ENCODE assay signal across 27 mouse cellular contexts in genomic region chr14:30528392-30528791, GRCm38 (mm10).
"Had no signal": no experiment of that assay in that cellular context is flagged by ENCODE, and none has a peak within 500 bp of the region (broad histone marks: within the 10 kb centered on the region; RNA-seq: fewer than 3 reads in every experiment).

No protein-coding gene starts in this region.

- H3K4me3 ChIP-seq: gastrocnemius, adult 2 months; heart, embryonic 10.5 days; heart, embryonic 12.5 days; hindbrain, embryonic 10.5 days; hindbrain, embryonic 12.5 days; intestine, embryonic 15.5 days; layer of hippocampus, adult 2 months; left cerebral cortex, adult 2 months; limb, embryonic 10.5 days; limb, embryonic 12.5 days; liver, embryonic 13.5 days had no signal

- H3K9ac ChIP-seq: heart, embryonic 12.5 days; hindbrain, embryonic 12.5 days; hindbrain, embryonic 14.5 days; intestine, embryonic 15.5 days; limb, embryonic 12.5 days; liver, embryonic 13.5 days had no signal

- H3K27ac ChIP-seq: gastrocnemius, adult 2 months; heart, embryonic 10.5 days; hindbrain, embryonic 10.5 days; hindbrain, embryonic 12.5 days; hindbrain, embryonic 14.5 days; intestine, embryonic 15.5 days; layer of hippocampus, adult 2 months; left cerebral cortex, adult 2 months; limb, embryonic 10.5 days; limb, embryonic 12.5 days; liver, embryonic 13.5 days had no signal

- H3K4me1 ChIP-seq: hindbrain, embryonic 12.5 days; intestine, embryonic 15.5 days; limb, embryonic 10.5 days; limb, embryonic 12.5 days; liver, embryonic 13.5 days had no signal

- H3K4me2 ChIP-seq: heart, embryonic 12.5 days; hindbrain, embryonic 12.5 days; hindbrain, embryonic 14.5 days; intestine, embryonic 15.5 days; limb, embryonic 12.5 days; liver, embryonic 11.5 days; liver, embryonic 13.5 days had no signal

- H3K9me3 ChIP-seq: heart, embryonic 10.5 days; heart, embryonic 12.5 days; hindbrain, embryonic 10.5 days; hindbrain, embryonic 12.5 days; intestine, embryonic 15.5 days; limb, embryonic 10.5 days; limb, embryonic 12.5 days; liver, embryonic 13.5 days had no signal

- H3K27me3 ChIP-seq: heart, embryonic 12.5 days; hindbrain, embryonic 12.5 days; intestine, embryonic 15.5 days; limb, embryonic 12.5 days; liver, embryonic 13.5 days had no signal

- ATAC-seq: hindbrain, embryonic 16.5 days; inflammation-experienced regulatory T-cells, adult 6 months; intestine, embryonic 15.5 days; intestine, postnatal 0 days had no signal

- DNase-seq: gastrocnemius, adult 2 months; gastrocnemius, postnatal 10 days; gastrocnemius, postnatal 25 days; heart, adult 18-20 months; heart, postnatal 10 days; heart, postnatal 4 days; kidney, adult 18-20 months; kidney, adult 8-10 months; kidney, postnatal 10 days; kidney, postnatal 25 days; kidney, postnatal 4 days; liver; liver, embryonic 13.5 days had no signal
